Mouse (Mus musculus) ovary, postnatal 10 days (tissue): ENCODE measurements around the gene Hoxa4.
A peak's percentile ranks its signal among the peaks of the same experiment; 100 is the strongest.

Experiments used
- DNase-seq: peaks from one replicate; pipeline ENCODE4 v3.0.0; 2022; ENCODE audit warnings: low spot score

Hoxa4 gene

GRCm38 (mm10) chr6:52203371-52204049 lies 12.0 kb upstream of the Hoxa4 start:
- no peak for DNase-seq

- no peak for DNase-seq
Measured at GRCm38 (mm10) chr6:52203121-52203370, 11.5 kb upstream of the Hoxa4 start.

- no peak for DNase-seq
Measured at GRCm38 (mm10) chr6:52202362-52203120, 11.0 kb upstream of the Hoxa4 start.

GRCm38 (mm10) chr6:52201269-52201668 lies 9.7 kb upstream of the Hoxa4 start:
- DNase-seq = no peak

GRCm38 (mm10) chr6:52200751-52201250 lies 9.2 kb upstream of the Hoxa4 start:
- DNase-seq = no peak

GRCm38 (mm10) chr6:52200073-52200750 lies 8.7 kb upstream of the Hoxa4 start:
- no peak for DNase-seq

GRCm38 (mm10) chr6:52197271-52197670 lies 5.7 kb upstream of the Hoxa4 start:
- no peak for DNase-seq

- DNase-seq = no peak
Measured at GRCm38 (mm10) chr6:52196811-52197210, 5.3 kb upstream of the Hoxa4 start.

- DNase-seq = no peak
Measured at GRCm38 (mm10) chr6:52194690-52195089, 3.1 kb upstream of the Hoxa4 start.

- peak; percentile 75 for DNase-seq
Measured at GRCm38 (mm10) chr6:52191860-52192550, 452 bp upstream of the Hoxa4 start.

- DNase-seq = no peak
Measured at GRCm38 (mm10) chr6:52190410-52190809, 1.1 kb downstream of the Hoxa4 start.

- no peak for DNase-seq
Measured at GRCm38 (mm10) chr6:52189909-52190308, 1.6 kb downstream of the Hoxa4 start.

- no peak for DNase-seq
Measured at GRCm38 (mm10) chr6:52189172-52189591, 2.4 kb downstream of the Hoxa4 start.

GRCm38 (mm10) chr6:52186500-52186899 lies 5.1 kb downstream of the Hoxa4 start:
- DNase-seq = no peak

GRCm38 (mm10) chr6:52185834-52186233 lies 5.7 kb downstream of the Hoxa4 start:
- DNase-seq = no peak

GRCm38 (mm10) chr6:52185222-52185621 lies 6.3 kb downstream of the Hoxa4 start:
- DNase-seq = no peak

- DNase-seq = no peak
Measured at GRCm38 (mm10) chr6:52184668-52185067, 6.9 kb downstream of the Hoxa4 start.

- no peak for DNase-seq
Measured at GRCm38 (mm10) chr6:52183311-52184080, 8.1 kb downstream of the Hoxa4 start.

- no peak for DNase-seq
Measured at GRCm38 (mm10) chr6:52182793-52183192, 8.8 kb downstream of the Hoxa4 start.

GRCm38 (mm10) chr6:52182030-52182429 lies 9.5 kb downstream of the Hoxa4 start:
- DNase-seq = no peak

- DNase-seq = no peak
Measured at GRCm38 (mm10) chr6:52180726-52181125, 10.8 kb downstream of the Hoxa4 start.
